In genomic region chr7:141447110-141447991, GRCm38 (mm10) we compare ENCODE assay signal across 7 mouse cellular contexts. TPM values are rescaled to one million over a fixed set of nuclear protein-coding genes. Genes with fewer than 3 reads are reported as not detected.
DNase-seq lines count a peak whose midpoint lies in the region; ATAC-seq lines count a peak whose summit lies in the region.

Rplp2 (plus strand) TSS chr7:141447370.

- intact Hi-C loops in left cerebral cortex, postnatal 25 days (cut with DNase I) = loop anchor here (1.0 kb wide), 1 partner anchor 10 kb away; the partner anchor contains the start of gene Slc25a22

- no peaks in the 10 kb centered on the region for H3K27me3 ChIP-seq in intestine, embryonic 15.5 days (replicated peaks)
- no peaks in the 10 kb centered on the region for H3K27me3 ChIP-seq in midbrain, embryonic 10.5 days (ENCODE audit: low read depth, poor library complexity, severe bottlenecking)

- peak; percentile 96 to 99 for DNase-seq in adrenal gland, adult (ENCODE audit: inconsistent age in 2 of 2, low spot score in 1 of 2)
- peak; percentile 97 for DNase-seq in embryo, embryonic 10.5 days (ENCODE audit: low spot score)
- DNase-seq in gastrocnemius, postnatal 25 days = peak; percentile 93
- DNase-seq in left cerebral cortex, postnatal 25 days (ENCODE audit: low spot score in 2 of 2) = peak; percentile 97 to 98
- DNase-seq in midbrain, embryonic 10.5 days (ENCODE audit: low spot score) = peak; percentile 95
- DNase-seq in right cerebral cortex, postnatal 4 days = peak; percentile 88

- peak within 1 kb of the TSS; percentile 61 for H3K4me2 ChIP-seq in intestine, embryonic 15.5 days (replicated peaks)

- H3K4me1 ChIP-seq in intestine, embryonic 15.5 days (replicated peaks) = peaks cover 26% of the 10 kb centered on the region
- peaks cover 48% of the 10 kb centered on the region for H3K4me1 ChIP-seq in midbrain, embryonic 10.5 days

- H3K4me3 ChIP-seq in intestine, embryonic 15.5 days (replicated peaks) = peak within 1 kb of the TSS; percentile 92
- H3K4me3 ChIP-seq in midbrain, embryonic 10.5 days = peak within 1 kb of the TSS; percentile 83

- peak; percentile 92 for ATAC-seq in intestine, embryonic 15.5 days

- H3K9ac ChIP-seq in intestine, embryonic 15.5 days = peak within 1 kb of the TSS; percentile 96

- H3K27ac ChIP-seq in intestine, embryonic 15.5 days = peak within 1 kb of the TSS; percentile 92
- H3K27ac ChIP-seq in midbrain, embryonic 10.5 days (replicated peaks) = peak within 1 kb of the TSS; percentile 94

- under 1% methylated on average over 63 of the region's 63 CpGs for WGBS in intestine, embryonic 15.5 days
- under 1% methylated on average over 63 of the region's 63 CpGs for WGBS in midbrain, embryonic 10.5 days

- no peaks in the 10 kb centered on the region for H3K9me3 ChIP-seq in intestine, embryonic 15.5 days
- no peaks in the 10 kb centered on the region for H3K9me3 ChIP-seq in midbrain, embryonic 10.5 days (replicated peaks)

- peaks cover 27% of the 10 kb centered on the region for H3K36me3 ChIP-seq in intestine, embryonic 15.5 days
- H3K36me3 ChIP-seq in midbrain, embryonic 10.5 days = peaks cover 44% of the 10 kb centered on the region

RNA-seq across cellular contexts. Expression of gene Rplp2, which starts in this region (rescaled TPM):
- total RNA-seq in gastrocnemius, postnatal 25 days (2021) = 100 to 1,000 TPM; 531 to 541 TPM
- polyA plus RNA-seq in intestine, embryonic 15.5 days (2015; fragmentation: Nextera tagmentation; extraction: Ambion mirVana) = 1,378 and 1,526 TPM in 2 replicates
- total RNA-seq in left cerebral cortex, postnatal 25 days (2021) = 100 to 1,000 TPM; 488 to 498 TPM
- polyA plus RNA-seq in midbrain, embryonic 10.5 days (2016; fragmentation: Nextera tagmentation; extraction: Ambion mirVana) = 905 and 1,135 TPM in 2 replicates

Comparison
In these comparisons a context has a peak if more than half of its experiments do, and no peak if none do; other contexts are left out.
1. Peak in every context shown above with its lines: DNase-seq, ATAC-seq, H3K4me3 ChIP-seq and H3K27ac ChIP-seq.